Mouse (Mus musculus) lung, postnatal 0 days (tissue): ENCODE data around the gene Zfp511. TPM values are rescaled to one million over a fixed set of nuclear protein-coding genes. Genes with fewer than 3 reads are reported as not detected.
A peak's percentile ranks its signal among the peaks of the same experiment; 100 is the strongest.

Experiments
- ATAC-seq: fragments of 200-750 bp; cut with Nextera tagmentation; 2 replicates; pipeline ENCODE4 v1.8.0; 2017; ENCODE audit warnings: moderate library complexity
- DNase-seq: peaks from one replicate; pipeline ENCODE4 v3.0.0-alpha.2; 2016; ENCODE audit warnings: low spot score
- H3K27ac ChIP-seq: fragments of 300-500 bp; sonication (generic); 2 replicates; pipeline ENCODE4 v1.5.1; 2014; ENCODE audit warnings: antibody characterized with exemption, mild to moderate bottlenecking, low read length, mixed read lengths
- H3K27me3 ChIP-seq: fragments of 300-500 bp; sonication (generic); replicated peaks from 2 replicates; pipeline ENCODE4 v1.6.1; 2014; ENCODE audit warnings: low read length, mixed read lengths; ENCODE audit not compliant: insufficient read depth
- H3K36me3 ChIP-seq: fragments of 300-500 bp; sonication (generic); 2 replicates; pipeline ENCODE4 v1.6.1; 2014; ENCODE audit warnings: low read length, mixed read lengths; ENCODE audit not compliant: insufficient read depth
- H3K4me1 ChIP-seq: fragments of 300-500 bp; sonication (generic); 2 replicates; pipeline ENCODE4 v1.6.1; 2014; ENCODE audit warnings: antibody characterized with exemption, low read depth, low read length, mixed read lengths; ENCODE audit not compliant: insufficient read depth
- H3K4me2 ChIP-seq: fragments of 300-500 bp; sonication (generic); replicated peaks from 2 replicates; pipeline ENCODE4 v1.6.1; 2014; ENCODE audit warnings: low read depth, mild to moderate bottlenecking, low read length, moderate library complexity, mixed read lengths
- H3K4me3 ChIP-seq: fragments of 300-500 bp; sonication (generic); 2 replicates; pipeline ENCODE4 v1.5.1; 2014; ENCODE audit warnings: low read depth, low read length
- H3K9ac ChIP-seq: fragments of 300-500 bp; sonication (generic); replicated peaks from 2 replicates; pipeline ENCODE4 v1.6.1; 2014; ENCODE audit warnings: low read depth, mild to moderate bottlenecking
- H3K9me3 ChIP-seq: fragments of 300-500 bp; sonication (generic); 2 replicates; pipeline ENCODE4 v1.6.1; 2016; ENCODE audit warnings: low read length, mixed read lengths
- CTCF ChIP-seq: IDR thresholded peaks from 2 replicates; pipeline ENCODE4 v1.5.1; 2016; ENCODE audit warnings: antibody characterized with exemption, mild to moderate bottlenecking
- EP300 ChIP-seq: IDR thresholded peaks from 2 replicates; pipeline ENCODE4 v1.6.1; 2016; ENCODE audit warnings: antibody characterized with exemption, mild to moderate bottlenecking, control low read depth
- WGBS: fragments of 180-500 bp; shearing (Covaris S2); extraction: QIAGEN DNeasy Blood & Tissue Kit; methylation state at CpG from one replicate; pipeline ENCODE4 v1.1.7; 2014; 5-methylcytosine and 5-hydroxymethylcytosine counted together
- polyA plus RNA-seq: library from polyadenylated mRNA; unstranded; fragments of >200 nt; fragmentation: Nextera tagmentation; extraction: Ambion mirVana; gene quantifications from 2 replicates; pipeline ENCODE4 v1.2.1, GENCODE M21; 2015

Zfp511 gene
- polyA plus RNA-seq, 1 experiment from 2014 or later: 23.0 TPM

DNA sequence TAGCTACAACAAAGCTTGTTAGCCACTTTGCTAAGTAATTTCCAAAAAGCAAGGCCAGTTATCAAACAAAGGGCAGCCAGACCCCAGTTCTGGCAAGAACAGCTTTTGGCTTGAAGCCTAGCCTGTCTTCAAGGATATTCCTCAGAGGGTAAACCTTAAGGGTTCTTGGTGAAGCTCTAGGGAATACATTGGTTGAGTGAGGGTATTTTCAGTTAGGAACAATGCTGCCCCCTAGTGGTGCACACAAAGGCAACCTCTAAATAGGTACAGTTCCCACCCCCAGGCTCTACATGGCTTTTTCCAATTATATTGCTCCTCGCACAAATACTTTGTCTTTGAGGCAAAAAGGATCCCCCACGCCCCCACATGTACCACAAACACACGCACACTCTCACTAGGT, 41.5 kb upstream of the Zfp511 start:
- Histone ChIP-seq H3K4me2 (no peak overlapping the region), H3K27ac (no peak overlapping the region), H3K9me3 (no peaks in the 10 kb centered on the region), H3K4me3 (no peak overlapping the region), H3K27me3 (no peaks in the 10 kb centered on the region), H3K9ac (no peak overlapping the region), H3K4me1 (no peaks in the 10 kb centered on the region), H3K36me3 (peaks cover 22% of the 10 kb centered on the region; the same call in 1 of the 2 replicates)
- 37% methylated on average over 3 of the region's 3 CpGs for WGBS
- DNase-seq (peak; percentile 79), ATAC-seq (0 out of 2 replicates have a peak, but pooled peaks have one; percentile 37)
- TF ChIP-seq CTCF: peak; percentile 87
- TF ChIP-seq EP300: no peak

- ATAC-seq (no peak), DNase-seq (no peak)
- no peak for TF ChIP-seq CTCF
- TF ChIP-seq EP300: no peak
- no peak overlapping the region for H3K4me2 ChIP-seq
- H3K4me3 ChIP-seq: no peak overlapping the region
- peaks cover 38% of the 10 kb centered on the region; the same call in 1 of the 2 replicates for H3K36me3 ChIP-seq
- 93% methylated on average over 13 of the region's 13 CpGs for WGBS
- no peaks in the 10 kb centered on the region for H3K9me3 ChIP-seq
- H3K27me3 ChIP-seq: no peaks in the 10 kb centered on the region
- no peak overlapping the region for H3K9ac ChIP-seq
- no peaks in the 10 kb centered on the region for H3K4me1 ChIP-seq
- H3K27ac ChIP-seq: no peak overlapping the region
Measured at GRCm38 (mm10) chr7:139998691-139999350, 37.4 kb upstream of the Zfp511 start.

DNA sequence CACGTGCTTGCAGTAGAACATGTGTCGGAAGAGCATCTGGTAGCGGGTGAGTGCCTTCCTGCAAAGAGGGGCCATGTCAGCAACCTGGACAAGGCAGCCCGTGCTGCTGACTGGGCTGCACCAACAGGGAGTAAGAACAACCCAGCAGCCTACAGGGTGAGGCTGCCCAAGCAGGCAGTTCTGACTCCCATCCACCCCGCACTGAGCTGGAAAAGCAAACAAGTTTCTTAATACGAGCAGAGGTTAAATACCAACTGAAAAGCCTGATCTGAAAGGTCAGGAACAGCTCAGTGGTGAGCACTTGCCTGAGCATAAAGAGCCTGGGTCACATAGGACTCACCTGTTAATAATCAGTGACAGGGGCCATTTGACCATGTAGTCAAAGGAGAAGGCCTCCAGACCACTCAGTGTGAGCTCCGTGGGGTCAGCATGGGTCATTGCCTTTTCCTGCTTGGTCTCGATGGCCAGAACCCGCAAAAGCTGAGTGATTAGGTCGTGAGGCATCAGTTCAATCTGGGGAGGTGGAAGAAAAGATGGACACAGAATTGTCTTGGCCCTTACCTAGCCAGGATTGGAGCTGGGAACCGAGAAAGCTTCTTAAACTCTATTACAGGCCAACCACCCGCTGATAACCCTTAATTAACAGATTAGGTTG, 35.0 kb upstream of the Zfp511 start:
- Histone ChIP-seq H3K27ac (no peak overlapping the region), H3K9ac (no peak overlapping the region), H3K9me3 (no peaks in the 10 kb centered on the region), H3K4me1 (no peaks in the 10 kb centered on the region), H3K4me2 (no peak overlapping the region), H3K4me3 (no peak overlapping the region), H3K27me3 (no peaks in the 10 kb centered on the region), H3K36me3 (peaks cover 39% of the 10 kb centered on the region; the same call in 1 of the 2 replicates)
- TF ChIP-seq EP300 (no peak), CTCF (no peak)
- DNase-seq (no peak), ATAC-seq (no peak)
- 80% methylated on average over 12 of the region's 12 CpGs for WGBS

DNA sequence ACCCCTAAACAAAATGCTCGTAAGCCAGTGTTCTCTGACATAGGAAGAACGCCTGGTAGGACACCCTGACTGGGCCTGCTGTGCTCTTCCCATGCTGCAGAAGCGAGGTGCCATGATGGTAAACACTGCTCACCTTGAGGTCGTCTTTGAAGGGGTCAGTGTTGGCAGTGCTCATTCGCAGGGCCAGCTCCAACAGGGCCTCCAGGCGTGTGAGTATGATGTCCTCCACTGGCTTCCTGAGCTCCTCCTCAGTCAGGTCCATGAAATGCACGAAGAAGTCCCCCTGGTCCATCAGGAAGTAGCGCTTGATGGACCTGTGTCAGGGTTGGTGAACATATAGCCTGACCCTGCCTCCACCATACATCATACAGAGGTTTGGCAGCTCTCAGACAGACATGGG, 31.5 kb upstream of the Zfp511 start:
- 86% methylated on average over 8 of the region's 8 CpGs for WGBS
- Histone ChIP-seq H3K4me1 (no peaks in the 10 kb centered on the region), H3K4me3 (no peak overlapping the region), H3K36me3 (peaks cover 25% of the 10 kb centered on the region; the same call in 1 of the 2 replicates), H3K27me3 (no peaks in the 10 kb centered on the region), H3K4me2 (no peak overlapping the region), H3K9ac (no peak overlapping the region), H3K27ac (no peak overlapping the region), H3K9me3 (no peaks in the 10 kb centered on the region)
- DNase-seq (no peak), ATAC-seq (no peak)
- no peak for TF ChIP-seq CTCF
- TF ChIP-seq EP300: no peak

DNA sequence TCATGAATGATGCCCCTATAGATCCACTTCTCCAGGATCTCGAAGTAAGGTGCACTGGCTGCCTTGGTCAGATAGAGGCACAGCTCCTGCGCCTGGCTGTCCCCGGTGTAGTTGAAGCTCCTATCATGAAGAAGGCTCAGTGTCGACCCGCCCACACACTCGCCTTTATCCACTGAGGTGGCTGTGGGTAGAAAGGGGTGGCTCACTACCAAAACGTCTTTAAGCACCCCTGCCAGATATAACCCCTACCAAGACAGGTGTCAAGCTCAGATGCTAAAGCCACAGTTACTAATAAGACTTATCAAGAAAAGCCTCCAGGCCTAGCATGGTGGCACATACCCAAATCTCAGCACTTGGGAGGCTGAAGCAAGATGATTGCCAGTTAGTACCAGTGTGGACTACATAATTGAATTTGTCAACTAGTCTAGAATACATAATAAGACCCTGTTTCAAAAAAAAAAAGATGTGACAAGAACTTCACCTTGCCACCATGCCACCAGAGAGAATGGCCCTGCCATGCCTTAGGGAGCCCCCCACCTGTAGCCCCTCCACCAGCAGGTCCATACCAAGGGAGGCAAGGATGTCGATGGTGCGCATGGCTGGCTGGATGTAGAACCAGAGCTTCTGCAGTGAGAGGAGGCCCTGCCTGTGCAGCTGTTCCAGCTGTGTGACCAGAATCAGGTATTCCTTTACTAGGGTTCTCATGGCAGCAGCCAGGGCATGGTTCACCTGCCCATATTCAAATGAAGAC, 29.2 kb upstream of the Zfp511 start:
- Histone ChIP-seq H3K9me3 (no peaks in the 10 kb centered on the region), H3K9ac (no peak overlapping the region), H3K4me2 (no peak overlapping the region), H3K27me3 (no peaks in the 10 kb centered on the region), H3K4me3 (no peak overlapping the region), H3K27ac (no peak overlapping the region), H3K4me1 (no peaks in the 10 kb centered on the region), H3K36me3 (peaks cover 12% of the 10 kb centered on the region; the same call in 1 of the 2 replicates)
- DNase-seq (no peak), ATAC-seq (no peak)
- TF ChIP-seq CTCF (no peak), EP300 (no peak)
- WGBS: 93% methylated on average over 9 of the region's 9 CpGs

- Histone ChIP-seq H3K4me3 (no peak overlapping the region), H3K36me3 (0 out of 2 replicates have a peak, but pooled peaks cover 9% of the 10 kb centered on the region), H3K9ac (no peak overlapping the region), H3K9me3 (no peaks in the 10 kb centered on the region), H3K27ac (no peak overlapping the region), H3K27me3 (no peaks in the 10 kb centered on the region), H3K4me1 (no peaks in the 10 kb centered on the region), H3K4me2 (no peak overlapping the region)
- TF ChIP-seq EP300 (no peak), CTCF (no peak)
- 93% methylated on average over 9 of the region's 9 CpGs for WGBS
- ATAC-seq (no peak), DNase-seq (no peak)
Measured at GRCm38 (mm10) chr7:140007781-140008180, 28.4 kb upstream of the Zfp511 start.
